Mouse (Mus musculus): Measurements from ENCODE around the gene Cyb5r1. TPM values are rescaled to one million over a fixed set of nuclear protein-coding genes. Genes with fewer than 3 reads are reported as not detected.

Cyb5r1 gene
- polyA plus RNA-seq, 1 experiment from 2014 or later, result 37.4 TPM

GRCm38 (mm10) chr1:134381795-134382625, 23.3 kb upstream of the Cyb5r1 start:
- peak overlapping the region; percentile 38 for H3K4me3 ChIP-seq
- peaks cover 9% of the 10 kb centered on the region; the same call in 1 of the 2 replicates for H3K4me1 ChIP-seq (replicated peaks)
- no peak overlapping the region for H3K27ac ChIP-seq
- 7% methylated on average over 19 of the region's 19 CpGs for WGBS
- 0 out of 2 replicates have a peak overlapping the region, but pooled peaks have one; percentile 26 for H3K9ac ChIP-seq
- no peak for ATAC-seq (replicated peaks; ENCODE audit: insufficient number of reproducible peaks, insufficient read depth, low FRiP score, low read depth)
- H3K27me3 ChIP-seq, result no peaks in the 10 kb centered on the region
- H3K4me2 ChIP-seq, result peak overlapping the region; percentile 65
- H3K36me3 ChIP-seq, result no peaks in the 10 kb centered on the region
- H3K9me3 ChIP-seq (replicated peaks), result no peaks in the 10 kb centered on the region

- Histone ChIP-seq H3K36me3 (no peaks in the 10 kb centered on the region), H3K4me1 (replicated peaks) (peaks cover 9% of the 10 kb centered on the region; the same call in 1 of the 2 replicates), H3K27me3 (no peaks in the 10 kb centered on the region; the same call in 1 of the 2 replicates), H3K9ac (no peak overlapping the region), H3K9me3 (replicated peaks) (no peaks in the 10 kb centered on the region), H3K27ac (no peak overlapping the region), H3K4me3 (no peak overlapping the region), H3K4me2 (no peak overlapping the region)
- 74% methylated on average over 4 of the region's 4 CpGs for WGBS
- no peak for ATAC-seq (replicated peaks; ENCODE audit: insufficient number of reproducible peaks, insufficient read depth, low FRiP score, low read depth)
Observed at GRCm38 (mm10) chr1:134384581-134384980, 20.8 kb upstream of the Cyb5r1 start.

GRCm38 (mm10) chr1:134385176-134385575, 20.2 kb upstream of the Cyb5r1 start:
- peaks cover 5% of the 10 kb centered on the region; the same call in 1 of the 2 replicates for H3K27me3 ChIP-seq
- H3K4me2 ChIP-seq, result no peak overlapping the region

GRCm38 (mm10) chr1:134385666-134386065, 19.7 kb upstream of the Cyb5r1 start, which contains the start of gene 4933406M09Rik:
4933406M09Rik (plus strand) TSS chr1:134385940.
- Histone ChIP-seq H3K4me3 (no peak within 1 kb of the TSS), H3K27me3 (peaks cover 5% of the 10 kb centered on the region; the same call in 1 of the 2 replicates), H3K9ac (no peak within 1 kb of the TSS), H3K4me2 (no peak within 1 kb of the TSS), H3K36me3 (no peaks in the 10 kb centered on the region), H3K4me1 (replicated peaks) (peaks cover 9% of the 10 kb centered on the region; the same call in 1 of the 2 replicates), H3K9me3 (replicated peaks) (no peaks in the 10 kb centered on the region), H3K27ac (no peak within 1 kb of the TSS)
- no peak for ATAC-seq (replicated peaks; ENCODE audit: insufficient number of reproducible peaks, insufficient read depth, low FRiP score, low read depth)
- 91% methylated on average over 1 of the region's 1 CpGs for WGBS

More at GRCm38 (mm10) chr1:134385176-134385575, 20.2 kb upstream of the Cyb5r1 start:
- H3K36me3 ChIP-seq, result no peaks in the 10 kb centered on the region
- H3K9me3 ChIP-seq (replicated peaks), result no peaks in the 10 kb centered on the region
- H3K27ac ChIP-seq, result no peak overlapping the region
- no peak for ATAC-seq (replicated peaks; ENCODE audit: insufficient number of reproducible peaks, insufficient read depth, low FRiP score, low read depth)
- no peak overlapping the region for H3K4me3 ChIP-seq
- H3K9ac ChIP-seq, result no peak overlapping the region
- H3K4me1 ChIP-seq (replicated peaks), result peaks cover 9% of the 10 kb centered on the region; the same call in 1 of the 2 replicates

- H3K9ac ChIP-seq, result no peak overlapping the region
- no peak for ATAC-seq (replicated peaks; ENCODE audit: insufficient number of reproducible peaks, insufficient read depth, low FRiP score, low read depth)
- no peak overlapping the region for H3K4me2 ChIP-seq
- H3K27ac ChIP-seq, result no peak overlapping the region
- H3K9me3 ChIP-seq (replicated peaks), result no peaks in the 10 kb centered on the region
- no peaks in the 10 kb centered on the region for H3K4me1 ChIP-seq (replicated peaks)
- no peaks in the 10 kb centered on the region for H3K36me3 ChIP-seq
- 48% methylated on average over 5 of the region's 5 CpGs for WGBS
- no peak overlapping the region for H3K4me3 ChIP-seq
- peaks cover 5% of the 10 kb centered on the region; the same call in 1 of the 2 replicates for H3K27me3 ChIP-seq
Observed at GRCm38 (mm10) chr1:134393827-134394226, 11.5 kb upstream of the Cyb5r1 start.

- no peak overlapping the region for H3K9ac ChIP-seq
- H3K36me3 ChIP-seq, result no peaks in the 10 kb centered on the region
- H3K4me2 ChIP-seq, result no peak overlapping the region
- no peak for ATAC-seq (replicated peaks; ENCODE audit: insufficient number of reproducible peaks, insufficient read depth, low FRiP score, low read depth)
- H3K9me3 ChIP-seq (replicated peaks), result no peaks in the 10 kb centered on the region
- no peaks in the 10 kb centered on the region for H3K27me3 ChIP-seq
- 89% methylated on average over 12 of the region's 12 CpGs for WGBS
- H3K4me3 ChIP-seq, result no peak overlapping the region
- no peak overlapping the region for H3K27ac ChIP-seq
- no peaks in the 10 kb centered on the region for H3K4me1 ChIP-seq (replicated peaks)
Observed at GRCm38 (mm10) chr1:134398210-134398609, 7.1 kb upstream of the Cyb5r1 start.

- no peaks in the 10 kb centered on the region for H3K9me3 ChIP-seq (replicated peaks)
- no peak overlapping the region for H3K4me2 ChIP-seq
- no peak overlapping the region for H3K4me3 ChIP-seq
- H3K27me3 ChIP-seq, result no peaks in the 10 kb centered on the region
- no peak overlapping the region for H3K27ac ChIP-seq
- no peaks in the 10 kb centered on the region for H3K4me1 ChIP-seq (replicated peaks)
- H3K9ac ChIP-seq, result no peak overlapping the region
- ATAC-seq (replicated peaks; ENCODE audit: insufficient number of reproducible peaks, insufficient read depth, low FRiP score, low read depth), result no peak
- no peaks in the 10 kb centered on the region for H3K36me3 ChIP-seq
- 69% methylated on average over 5 of the region's 5 CpGs for WGBS
Observed at GRCm38 (mm10) chr1:134399735-134400134, 5.6 kb upstream of the Cyb5r1 start.

- ATAC-seq (replicated peaks; ENCODE audit: insufficient number of reproducible peaks, insufficient read depth, low FRiP score, low read depth), result no peak
- H3K4me2 ChIP-seq, result peak overlapping the region; percentile 91
- H3K27me3 ChIP-seq, result no peaks in the 10 kb centered on the region
- H3K27ac ChIP-seq, result peak overlapping the region; percentile 78
- H3K36me3 ChIP-seq, result peaks cover 39% of the 10 kb centered on the region
- peak overlapping the region; percentile 79 for H3K9ac ChIP-seq
- H3K4me1 ChIP-seq (replicated peaks), result peaks cover 10% of the 10 kb centered on the region
- WGBS, result 25% methylated on average over 8 of the region's 8 CpGs
- H3K4me3 ChIP-seq, result peak overlapping the region; percentile 72
- H3K9me3 ChIP-seq (replicated peaks), result no peaks in the 10 kb centered on the region
Observed at GRCm38 (mm10) chr1:134406414-134406771, 1.0 kb downstream of the Cyb5r1 start.

GRCm38 (mm10) chr1:134408080-134408479, 2.7 kb downstream of the Cyb5r1 start:
- Histone ChIP-seq H3K9me3 (replicated peaks) (no peaks in the 10 kb centered on the region), H3K4me2 (no peak overlapping the region), H3K4me1 (replicated peaks) (peaks cover 10% of the 10 kb centered on the region), H3K27ac (no peak overlapping the region), H3K4me3 (no peak overlapping the region), H3K9ac (no peak overlapping the region), H3K27me3 (no peaks in the 10 kb centered on the region), H3K36me3 (peaks cover 39% of the 10 kb centered on the region)
- 87% methylated on average over 8 of the region's 8 CpGs for WGBS
- ATAC-seq (replicated peaks; ENCODE audit: insufficient number of reproducible peaks, insufficient read depth, low FRiP score, low read depth), result no peak

- ATAC-seq (replicated peaks; ENCODE audit: insufficient number of reproducible peaks, insufficient read depth, low FRiP score, low read depth), result no peak
- 90% methylated on average over 9 of the region's 9 CpGs for WGBS
- Histone ChIP-seq H3K9me3 (replicated peaks) (no peaks in the 10 kb centered on the region), H3K27ac (no peak overlapping the region), H3K9ac (no peak overlapping the region), H3K27me3 (no peaks in the 10 kb centered on the region), H3K4me1 (replicated peaks) (peaks cover 21% of the 10 kb centered on the region), H3K4me2 (no peak overlapping the region), H3K36me3 (peaks cover 39% of the 10 kb centered on the region), H3K4me3 (no peak overlapping the region)
Observed at GRCm38 (mm10) chr1:134411706-134412629, 6.6 kb downstream of the Cyb5r1 start.

GRCm38 (mm10) chr1:134414038-134414437, 8.7 kb downstream of the Cyb5r1 start:
- H3K4me2 ChIP-seq, result peak overlapping the region; percentile 66
- WGBS, result 43% methylated on average over 2 of the region's 2 CpGs
- peak overlapping the region; percentile 94 for H3K27ac ChIP-seq

More at GRCm38 (mm10) chr1:134414038-134414437, 8.7 kb downstream of the Cyb5r1 start:
- peaks cover 38% of the 10 kb centered on the region for H3K4me1 ChIP-seq (replicated peaks)
- H3K4me3 ChIP-seq, result no peak overlapping the region
- no peak for ATAC-seq (replicated peaks; ENCODE audit: insufficient number of reproducible peaks, insufficient read depth, low FRiP score, low read depth)
- 0 out of 2 replicates have a peak overlapping the region, but pooled peaks have one; percentile 42 for H3K9ac ChIP-seq
- H3K9me3 ChIP-seq (replicated peaks), result no peaks in the 10 kb centered on the region
- peaks cover 23% of the 10 kb centered on the region for H3K36me3 ChIP-seq
- no peaks in the 10 kb centered on the region for H3K27me3 ChIP-seq

Data from heart, embryonic 15.5 days (tissue).